Mouse (Mus musculus) c-Kit-positive CD71-negative TER-119-negative erythroid progenitor cells, embryonic 14.5 days (primary cell): ENCODE data around the gene Zfp513.

Experiments used
- DNase-seq: peaks from one replicate; pipeline ENCODE4 v3.0.0-alpha.2; 2013; ENCODE audit warnings: low read depth

The Zfp513 gene

DNA sequence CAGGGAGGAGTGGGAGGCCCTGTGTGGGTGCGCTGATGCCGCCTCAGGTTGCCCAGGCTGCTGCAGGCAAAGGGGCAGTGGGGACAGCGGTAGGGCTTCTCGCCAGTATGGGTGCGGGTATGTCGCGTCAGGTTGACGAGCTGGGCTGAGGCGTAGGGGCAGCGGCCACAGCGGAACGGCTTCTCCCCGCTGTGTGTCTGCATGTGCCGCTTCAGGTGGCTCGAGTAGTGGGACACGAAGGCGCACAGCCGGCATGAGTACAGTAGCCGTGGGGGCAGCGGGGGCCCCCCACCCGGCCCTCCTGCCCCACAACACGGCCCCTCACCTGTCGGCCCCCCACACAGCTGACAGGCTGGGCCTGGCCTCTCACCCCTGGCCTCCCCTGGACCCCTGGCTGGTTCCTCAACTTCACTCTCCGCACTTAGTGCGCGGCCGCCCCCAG is 1.8 kb downstream of the Zfp513 start:
- no peak for DNase-seq

DNA sequence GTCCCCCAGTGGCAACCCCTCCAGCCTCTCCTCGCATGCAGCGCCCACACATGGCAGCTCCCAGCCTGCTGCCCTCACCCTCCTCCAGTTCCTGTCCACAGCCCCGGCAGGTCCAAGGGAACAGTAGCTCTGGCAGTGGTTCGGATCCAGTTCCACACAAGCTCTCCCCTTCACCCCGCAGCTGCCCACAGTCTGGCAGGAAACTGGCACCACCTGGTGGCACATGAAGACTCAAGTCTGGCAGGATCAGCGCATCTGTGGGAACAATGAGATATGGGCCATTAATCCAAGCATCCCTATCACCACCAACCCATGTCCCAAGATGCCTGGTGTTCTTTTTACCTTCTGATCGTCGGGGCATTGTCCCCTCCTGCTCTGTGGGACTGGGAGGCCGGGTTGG is 2.2 kb downstream of the Zfp513 start:
- DNase-seq: no peak

DNA sequence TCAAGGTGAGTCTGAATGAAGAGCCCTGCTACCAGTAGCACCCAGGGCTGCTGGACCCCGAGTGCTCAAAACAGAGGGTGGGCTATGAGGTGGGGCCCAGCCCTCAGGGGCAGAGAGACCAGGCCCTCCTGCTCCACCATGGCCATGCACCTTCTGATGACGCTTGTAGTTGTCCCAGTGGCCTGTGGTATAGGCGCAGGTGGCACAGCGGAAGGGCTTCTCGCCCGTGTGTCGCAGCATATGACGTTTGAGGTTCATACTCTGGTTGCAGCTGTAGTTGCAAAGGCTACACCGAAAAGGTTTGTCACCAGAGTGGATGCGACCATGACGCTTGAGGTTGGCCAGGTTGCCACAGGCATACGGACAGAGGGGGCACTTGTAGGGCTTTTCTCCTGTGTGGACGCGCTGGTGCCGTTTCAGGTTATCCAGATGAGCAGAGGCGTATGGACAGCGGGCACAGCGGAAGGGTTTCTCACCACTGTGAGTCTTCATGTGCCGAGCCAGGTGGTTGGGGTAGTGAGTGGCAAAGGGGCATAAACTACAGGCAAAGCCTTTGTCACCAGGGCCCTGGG is 2.7 kb downstream of the Zfp513 start:
- DNase-seq: no peak

DNA sequence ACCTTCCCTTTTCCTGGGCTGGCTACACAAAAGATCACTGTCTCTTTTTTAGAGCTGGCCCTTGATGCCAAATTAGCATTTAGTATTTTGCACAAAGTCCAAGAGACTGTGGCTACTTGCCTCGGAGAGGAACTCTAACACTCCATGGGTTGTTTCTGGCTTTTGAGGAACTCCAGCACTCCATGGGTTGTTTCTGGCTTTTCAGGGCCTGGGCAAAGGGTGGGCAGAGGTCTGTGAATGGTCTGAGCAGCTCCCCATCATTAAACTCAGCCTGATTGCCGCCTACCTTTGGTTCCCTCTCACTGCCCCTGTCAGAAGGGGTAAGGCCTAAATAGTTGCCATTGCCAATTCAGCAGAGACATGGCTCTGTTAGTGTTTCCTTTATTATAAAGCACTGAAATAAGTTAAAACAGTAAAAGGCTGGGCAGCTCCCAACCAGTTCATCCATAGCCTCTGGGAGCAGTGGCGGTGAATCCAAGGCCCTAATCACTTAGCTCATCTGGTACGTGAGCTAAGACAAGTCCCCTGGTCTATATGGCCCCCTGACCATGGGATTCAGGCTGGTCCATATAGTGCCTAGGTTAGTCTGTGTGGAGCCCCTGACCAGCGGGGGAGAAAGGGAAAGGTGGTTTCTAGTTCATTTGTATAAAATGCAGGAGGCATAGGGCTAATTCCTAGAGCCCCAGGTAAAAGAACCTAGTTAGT is 3.3 kb downstream of the Zfp513 start:
- no peak for DNase-seq

DNA sequence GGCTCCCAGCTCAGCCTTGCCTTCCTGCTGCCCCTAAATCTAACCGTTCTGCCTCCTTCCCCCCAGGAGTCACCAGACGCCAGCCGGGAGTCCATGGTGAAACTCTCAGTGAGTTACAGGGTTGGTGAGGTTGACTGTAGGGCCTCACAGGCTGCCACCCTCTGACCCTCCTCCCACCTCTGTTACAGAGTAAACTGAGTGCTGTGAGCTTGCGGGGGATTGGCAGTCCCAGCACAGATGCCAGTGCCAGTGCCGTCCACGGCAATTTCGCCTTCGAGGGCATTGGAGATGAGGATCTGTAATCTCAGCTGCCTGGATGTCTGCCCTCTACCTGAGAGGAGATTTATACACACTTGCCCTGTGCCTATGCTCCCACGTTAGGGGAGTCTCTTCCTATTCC is 3.9 kb downstream of the Zfp513 start:
- DNase-seq: no peak

DNA sequence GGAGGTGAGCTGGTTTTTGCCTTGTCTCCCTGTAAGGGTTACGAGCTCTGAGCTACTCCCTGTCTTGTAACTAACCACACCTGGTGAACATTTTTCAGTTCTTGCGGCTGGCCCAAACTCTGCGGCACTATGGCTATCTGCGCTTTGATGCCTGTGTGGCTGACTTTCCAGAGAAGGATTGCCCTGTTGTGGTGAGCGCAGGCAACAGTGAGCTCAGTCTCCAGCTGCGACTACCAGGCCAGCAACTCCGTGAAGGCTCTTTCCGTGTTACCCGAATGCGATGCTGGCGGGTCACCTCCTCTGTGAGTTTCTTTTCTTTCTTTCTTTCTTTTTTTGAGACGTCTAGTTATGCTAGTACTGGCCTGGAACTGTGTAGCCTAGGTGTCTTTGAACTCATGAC is 5.0 kb downstream of the Zfp513 start:
- DNase-seq: no peak

DNA sequence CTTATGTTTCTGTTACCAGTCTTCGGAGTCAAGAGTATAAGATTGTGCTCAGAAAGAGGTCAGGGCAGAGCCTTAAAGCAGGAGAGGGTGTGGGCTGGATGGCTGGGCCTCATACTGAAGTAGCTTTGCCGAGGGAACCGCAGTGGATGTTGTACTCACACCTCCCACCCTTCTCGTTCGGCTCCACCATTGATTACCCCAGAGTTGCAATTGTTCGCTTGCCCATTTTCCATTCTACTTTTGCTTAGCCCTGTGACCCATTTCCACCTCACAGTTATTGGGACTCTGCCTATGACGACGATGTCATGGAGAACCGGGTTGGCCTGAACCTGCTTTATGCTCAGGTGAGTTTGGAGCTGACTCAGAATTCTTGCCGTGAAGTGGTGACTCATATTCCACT is 5.9 kb downstream of the Zfp513 start:
- DNase-seq: no peak

DNA sequence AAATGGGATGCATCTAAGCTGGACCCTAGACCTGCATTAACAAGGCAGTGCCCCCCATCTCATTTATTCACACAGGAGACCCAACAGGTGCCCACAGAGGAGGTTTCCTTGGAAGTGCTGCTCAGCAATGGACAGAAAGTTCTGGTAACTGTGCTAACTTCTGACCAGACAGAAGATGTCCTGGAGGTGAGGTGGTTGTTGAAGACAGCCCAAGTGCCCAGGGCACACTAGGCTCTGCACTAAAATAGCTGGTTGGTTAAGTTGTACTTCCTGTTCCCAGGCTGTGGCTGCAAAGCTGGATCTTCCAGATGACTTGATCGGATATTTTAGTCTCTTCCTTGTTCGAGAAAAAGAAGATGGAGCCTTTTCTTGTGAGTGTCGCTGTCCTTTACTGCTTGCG is 6.4 kb downstream of the Zfp513 start:
- DNase-seq: no peak

DNA sequence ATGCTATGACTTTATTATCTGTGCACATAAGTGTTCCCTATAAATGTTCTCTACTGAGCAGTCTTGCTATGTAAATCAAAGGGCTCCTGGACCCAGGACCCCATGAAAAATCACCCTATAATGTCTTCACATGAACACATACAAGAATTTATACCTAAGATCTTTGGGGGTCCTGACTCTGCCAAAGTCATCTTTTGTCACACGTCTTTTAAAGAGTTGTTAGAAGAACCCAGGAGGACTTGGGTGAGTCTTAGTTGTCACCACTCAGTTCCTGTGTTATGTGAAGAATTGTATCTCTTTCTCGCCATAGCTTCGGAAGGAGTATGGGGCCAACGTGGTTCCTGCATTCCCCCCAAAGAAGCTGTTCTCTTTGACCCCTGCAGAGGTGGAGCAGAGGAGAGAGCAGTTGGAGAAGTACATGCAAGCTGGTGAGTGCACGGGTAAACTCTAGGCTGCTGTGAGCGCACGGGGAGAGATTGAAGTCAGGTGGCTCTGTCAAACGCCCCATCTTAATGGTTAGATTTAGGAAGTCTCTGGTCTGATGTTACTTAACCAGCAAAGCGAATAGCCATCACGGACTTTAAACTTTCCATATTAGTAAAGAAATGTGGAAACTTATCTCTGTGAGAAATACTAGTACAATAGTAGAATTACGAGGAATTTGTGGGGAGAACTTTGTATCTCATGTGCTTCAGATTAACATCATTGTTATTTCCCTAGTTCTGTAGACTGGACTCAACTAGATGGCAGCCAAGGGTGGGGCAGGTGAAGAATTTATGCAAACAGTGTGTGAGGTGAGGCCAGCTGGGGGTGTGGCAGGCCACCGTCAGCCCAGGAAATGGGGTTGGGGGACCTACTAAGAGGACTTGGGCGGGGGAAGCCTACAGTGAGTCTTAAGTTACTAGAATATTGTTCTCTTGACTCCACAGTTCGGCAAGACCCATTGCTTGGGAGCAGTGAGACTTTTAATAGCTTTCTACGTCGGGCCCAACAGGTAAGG is 7.3 kb downstream of the Zfp513 start:
- DNase-seq: no peak

DNA sequence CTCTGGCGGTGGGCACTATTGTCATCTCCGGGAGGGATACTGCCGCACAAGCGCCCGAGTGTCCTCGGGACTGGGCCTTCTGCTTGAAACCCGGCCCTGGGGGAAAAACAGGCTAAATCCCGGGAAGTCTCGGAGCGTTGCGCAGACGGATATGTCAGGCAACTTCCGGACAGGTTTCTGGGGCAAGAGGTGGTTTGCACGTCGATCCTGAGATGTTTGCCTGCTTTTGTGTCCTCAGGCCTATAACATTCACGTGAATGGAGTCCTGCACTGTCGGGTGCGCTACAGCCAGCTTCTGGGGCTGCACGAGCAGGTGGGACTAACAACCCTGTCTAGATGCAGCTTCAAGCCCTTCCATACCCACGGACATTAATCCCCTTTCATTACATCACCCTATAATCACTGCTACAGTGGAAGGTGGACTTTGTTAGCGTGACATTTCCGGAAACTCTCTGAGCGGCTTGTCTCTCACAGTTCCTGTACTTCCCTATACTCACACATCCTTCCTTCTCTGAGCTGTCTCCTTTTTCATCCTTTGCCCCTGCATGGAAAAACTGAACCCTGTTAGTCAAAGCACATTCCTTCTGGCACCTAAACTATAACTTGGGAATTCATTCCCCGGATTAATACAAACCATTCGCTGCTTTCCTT is 8.3 kb downstream of the Zfp513 start:
- no peak for DNase-seq

DNA sequence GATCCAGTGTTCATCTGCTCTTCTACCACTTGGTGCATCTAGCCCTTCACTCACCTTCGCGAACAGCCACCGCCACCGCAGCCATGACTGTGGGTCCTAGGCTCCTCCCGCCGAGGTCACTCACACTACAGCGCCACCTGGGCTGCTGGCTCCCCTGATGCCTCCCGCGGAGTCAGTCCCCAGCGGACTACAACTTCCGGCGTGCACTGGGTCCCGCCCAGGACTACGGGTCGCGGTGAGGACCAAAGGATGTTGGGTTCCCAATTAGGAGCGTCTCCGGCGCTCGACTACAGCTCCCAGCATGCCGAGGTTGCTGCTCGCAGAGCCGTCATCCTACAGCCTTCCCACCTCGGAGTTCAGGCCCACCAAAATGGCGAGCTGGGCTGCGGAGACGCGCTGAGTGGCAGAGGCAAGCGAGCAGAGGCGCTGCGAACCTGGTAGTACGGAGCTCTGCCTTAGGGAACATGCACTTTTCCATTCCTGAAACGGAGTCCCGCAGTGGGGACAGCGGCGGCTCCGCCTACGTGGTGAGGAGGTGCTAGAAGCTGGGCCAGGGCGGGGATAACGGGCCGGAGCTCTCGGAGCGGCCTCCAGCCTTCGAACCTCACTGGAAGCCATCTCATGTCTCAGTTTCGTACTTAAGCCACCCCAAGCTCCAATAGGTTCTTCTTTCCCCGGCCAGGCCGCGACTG is 9.0 kb downstream of the Zfp513 start, which contains the start of the genes Snx17 and Eif2b4:
Gene Snx17 (plus strand): TSS at position 289 of the 692 bp plus-strand sequence.
Gene Eif2b4 (minus strand): TSS at position 492 of the 692 bp plus-strand sequence.
- peak; percentile 97 for DNase-seq

DNA sequence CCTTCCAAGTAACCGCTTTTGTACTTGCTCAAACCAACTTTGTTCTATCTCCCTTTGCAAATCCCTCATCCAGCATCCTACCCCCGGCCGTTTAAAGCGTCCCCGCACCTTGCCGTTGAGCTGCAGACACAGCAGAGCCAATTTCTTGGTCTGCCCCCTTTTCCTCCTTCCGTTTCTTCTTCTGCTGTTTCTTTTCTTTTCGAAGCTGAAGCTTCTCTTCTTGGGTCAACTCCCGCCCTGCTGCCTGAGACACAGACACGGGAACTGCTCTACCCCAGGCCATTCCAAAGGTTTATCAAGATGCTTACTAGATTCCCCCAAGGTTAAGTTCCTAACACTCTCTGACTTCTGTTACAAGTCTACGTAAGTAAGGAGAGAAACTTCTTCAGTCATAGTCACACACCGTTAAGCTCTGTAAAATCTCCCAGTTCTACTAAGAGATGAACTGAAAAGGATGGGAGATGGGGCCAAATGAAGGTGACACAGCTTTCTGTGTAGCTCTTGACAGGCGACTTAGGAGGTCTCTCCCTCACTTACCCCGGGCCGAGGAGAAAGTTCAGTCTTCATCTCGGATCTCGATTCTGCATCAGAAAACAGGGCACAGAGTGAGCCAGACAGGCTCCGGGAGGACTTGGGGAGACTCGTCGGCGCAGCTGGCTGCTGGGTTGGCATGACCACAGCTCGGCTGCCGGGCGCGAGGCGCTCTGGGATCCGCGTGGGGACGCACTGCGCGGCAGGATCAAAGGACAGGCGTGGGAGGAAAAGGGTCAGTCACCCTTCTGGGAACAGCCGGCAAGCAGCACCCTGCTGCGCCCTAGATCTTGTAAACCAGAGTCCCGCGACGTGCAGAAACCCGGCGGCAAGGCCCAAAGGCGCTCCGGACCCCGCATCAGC is 9.8 kb downstream of the Zfp513 start:
- no peak for DNase-seq

DNA sequence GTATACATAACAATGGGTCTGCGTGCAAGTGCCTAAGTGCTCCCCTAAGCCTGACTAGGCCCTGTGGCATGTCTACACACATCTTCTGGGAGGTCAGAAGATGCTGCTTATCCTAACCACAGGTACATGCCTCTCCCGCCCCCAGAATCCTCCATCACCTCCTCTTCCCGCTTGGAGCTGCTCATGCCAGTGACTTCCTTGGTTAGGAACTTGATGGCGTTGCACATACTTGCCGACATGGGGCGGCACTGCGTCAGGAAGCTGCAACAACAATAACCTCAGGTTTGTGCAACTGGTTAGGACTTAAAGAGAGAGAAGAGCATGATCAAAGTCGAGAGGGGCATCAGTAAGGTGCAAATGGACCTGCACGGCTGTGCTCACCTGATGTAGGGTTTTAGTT is 11.9 kb downstream of the Zfp513 start:
- no peak for DNase-seq

DNA sequence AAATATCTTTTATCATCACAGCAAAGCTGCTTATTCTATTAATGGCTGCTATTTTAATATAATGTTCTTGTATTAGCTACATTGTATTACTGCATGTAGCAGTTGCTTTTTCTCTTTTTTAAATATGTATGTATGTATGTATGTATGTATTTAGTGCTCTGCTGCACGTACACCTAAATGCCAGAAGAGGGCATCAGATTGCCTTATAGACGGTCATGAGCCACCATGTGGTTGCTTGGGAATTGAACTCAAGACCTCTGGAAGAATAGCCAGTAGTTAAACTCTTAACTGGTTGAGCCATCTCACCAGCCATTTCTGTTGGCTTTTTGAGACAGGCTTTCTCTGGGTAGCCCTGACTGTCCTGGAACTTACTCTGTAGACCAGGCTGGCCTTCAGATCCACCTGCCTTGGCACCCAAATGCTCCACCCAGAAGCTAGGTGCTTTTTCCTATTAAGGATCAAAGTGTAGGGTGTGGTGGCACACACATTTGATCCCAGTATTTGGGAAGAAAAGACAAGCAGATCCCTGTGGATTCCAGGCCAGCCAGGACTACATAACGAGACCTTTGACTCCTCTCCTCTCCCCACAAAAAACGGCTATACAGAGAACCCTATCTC is 13.8 kb downstream of the Zfp513 start:
- no peak for DNase-seq

DNA sequence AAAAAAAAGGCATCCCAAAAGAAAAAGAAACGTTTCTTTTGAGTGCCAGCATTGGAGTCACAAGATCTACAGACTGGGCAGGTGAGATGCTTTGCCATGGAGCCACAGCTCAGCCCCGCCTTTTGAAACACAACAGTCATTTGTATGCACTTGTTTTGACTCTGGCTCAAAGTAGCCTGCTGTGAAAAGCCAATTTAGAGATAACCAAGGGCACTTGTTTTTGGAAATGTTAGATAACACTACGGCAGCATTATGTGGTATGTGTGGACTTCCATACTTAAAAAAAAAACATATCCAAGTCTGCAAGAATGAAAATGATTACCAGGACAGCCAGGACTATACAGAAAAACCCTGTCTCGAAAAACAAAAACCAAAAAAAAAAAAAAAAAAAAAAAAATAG is 18.4 kb downstream of the Zfp513 start:
- no peak for DNase-seq

DNA sequence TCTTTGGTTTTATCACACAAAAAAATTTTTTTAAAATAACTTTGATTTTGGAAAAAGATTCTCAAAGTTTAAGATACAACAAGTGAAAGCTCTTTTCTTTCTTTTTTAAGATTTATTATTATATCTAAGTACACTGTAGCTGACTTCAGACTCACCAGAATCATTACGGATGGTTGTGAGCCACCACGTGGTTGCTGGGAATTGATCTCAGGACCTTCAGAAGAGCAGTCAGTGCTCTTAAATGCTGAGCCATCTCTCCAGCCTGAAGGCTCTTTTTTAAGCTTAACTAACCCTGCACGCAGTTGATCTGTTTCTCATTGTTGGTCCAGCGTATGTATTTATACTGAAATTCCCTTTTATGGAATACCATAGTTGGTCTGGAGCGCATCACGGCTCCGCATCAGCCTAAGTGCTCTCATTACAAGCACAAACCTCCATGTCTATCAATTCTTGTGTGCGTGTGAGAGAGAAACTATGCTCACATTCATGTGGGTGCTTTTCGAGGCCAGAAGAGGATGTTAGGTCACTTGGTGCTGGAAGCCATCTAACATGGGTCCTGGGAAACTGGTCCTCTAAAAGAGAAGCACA is 20.8 kb downstream of the Zfp513 start:
- no peak for DNase-seq

DNA sequence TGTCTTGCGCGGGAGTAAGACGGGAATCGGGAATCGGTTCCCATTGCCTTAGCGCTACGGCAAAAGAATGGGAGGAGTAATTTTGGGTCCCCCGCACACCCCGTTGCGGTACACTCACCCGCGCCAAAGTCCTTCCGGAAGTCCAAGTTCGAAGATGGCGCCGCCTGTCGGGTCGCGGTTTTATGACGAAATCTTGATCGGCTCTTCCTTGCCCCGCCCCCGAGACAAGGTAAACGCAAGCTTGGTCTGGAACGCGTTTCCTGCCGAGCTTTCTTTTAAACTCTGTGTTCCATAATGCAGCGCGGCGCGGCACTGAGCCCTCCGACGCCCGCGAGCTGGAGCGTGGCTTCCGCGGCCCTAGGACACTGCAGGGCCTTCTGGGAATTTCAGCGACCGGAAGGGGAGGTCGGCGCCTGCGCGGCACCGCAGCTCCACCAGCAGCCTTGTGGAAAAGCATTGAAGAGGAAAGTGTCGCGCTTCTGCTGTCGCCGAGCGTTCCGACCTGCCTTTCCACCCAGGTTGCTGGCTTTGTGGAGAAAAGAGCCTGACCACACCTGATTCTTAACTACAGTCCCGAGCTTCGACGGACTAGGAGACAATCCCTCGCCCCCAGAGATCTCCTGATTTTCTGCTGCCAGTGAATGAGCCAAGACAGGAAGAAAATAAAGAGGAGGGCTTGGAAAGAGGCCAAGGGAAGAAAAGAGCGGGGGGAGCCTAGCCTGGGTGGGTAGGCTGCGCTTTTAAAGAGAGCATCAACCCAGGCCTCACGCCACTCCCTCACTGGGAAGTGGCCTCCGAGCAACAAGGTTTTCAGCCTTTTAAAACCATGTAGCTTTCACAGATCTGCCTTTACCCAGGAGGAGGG is 22.1 kb downstream of the Zfp513 start, which contains the start of the genes Gm29609 and Gtf3c2:
Gene Gm29609 (minus strand): TSS at position 146 of the 865 bp plus-strand sequence.
Gene Gtf3c2 (minus strand): TSS at position 379 of the 865 bp plus-strand sequence.
- peak; percentile 96 for DNase-seq

DNA sequence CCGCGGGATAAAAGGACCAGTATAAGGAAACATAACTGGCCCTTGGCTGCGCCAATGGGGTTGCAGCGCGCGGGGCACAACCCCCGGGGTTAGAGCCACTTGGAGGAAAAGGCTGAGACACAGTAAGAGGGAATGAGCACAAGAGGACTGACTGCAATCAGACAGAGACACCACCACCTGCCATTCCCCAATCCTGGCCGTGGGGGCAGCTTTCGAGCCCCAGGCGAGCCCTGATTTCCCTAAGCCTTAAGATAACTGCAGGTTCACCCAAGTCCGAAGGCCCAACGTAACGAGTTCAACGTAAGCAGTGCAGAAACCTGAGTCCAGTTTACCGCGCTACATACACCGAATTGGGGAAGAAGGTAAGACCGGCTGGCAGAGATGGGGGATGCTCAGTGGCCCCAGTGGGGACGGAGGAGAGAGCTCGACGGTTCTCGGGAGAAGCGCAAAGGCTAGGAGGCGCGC is 22.8 kb downstream of the Zfp513 start:
- peak; percentile 41 for DNase-seq
